Mouse (Mus musculus): ENCODE measurements around the gene Cda. TPM values are rescaled to one million over a fixed set of nuclear protein-coding genes. Genes with fewer than 3 reads are reported as not detected.
A peak's percentile ranks its signal among the peaks of the same experiment; 100 is the strongest.

Cda gene
- total RNA-seq, 2 experiments from 2014 or later = 8.9 to 10.0 TPM

DNA sequence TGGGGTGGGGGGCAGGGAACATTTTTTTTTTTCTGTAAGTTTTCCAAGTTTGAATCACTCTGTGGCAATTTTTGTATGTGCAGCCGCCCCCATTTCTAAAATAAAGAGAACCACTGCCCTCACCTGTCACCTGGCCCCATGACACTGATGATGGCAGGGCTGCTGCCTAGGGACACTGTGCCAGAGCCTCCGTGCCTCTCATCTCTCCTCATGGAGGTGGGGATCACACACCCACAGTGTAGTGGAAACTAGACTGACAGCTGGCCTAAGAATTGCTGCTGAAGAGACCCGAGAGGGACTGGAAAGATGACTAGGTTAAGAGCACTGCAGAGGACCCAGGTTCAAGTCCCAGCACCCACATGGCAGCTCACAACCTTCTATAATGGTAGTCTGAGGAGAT is 55.7 kb downstream of the Cda start:
- no peak for DNase-seq (ENCODE audit: low spot score in 2 of 2)

DNA sequence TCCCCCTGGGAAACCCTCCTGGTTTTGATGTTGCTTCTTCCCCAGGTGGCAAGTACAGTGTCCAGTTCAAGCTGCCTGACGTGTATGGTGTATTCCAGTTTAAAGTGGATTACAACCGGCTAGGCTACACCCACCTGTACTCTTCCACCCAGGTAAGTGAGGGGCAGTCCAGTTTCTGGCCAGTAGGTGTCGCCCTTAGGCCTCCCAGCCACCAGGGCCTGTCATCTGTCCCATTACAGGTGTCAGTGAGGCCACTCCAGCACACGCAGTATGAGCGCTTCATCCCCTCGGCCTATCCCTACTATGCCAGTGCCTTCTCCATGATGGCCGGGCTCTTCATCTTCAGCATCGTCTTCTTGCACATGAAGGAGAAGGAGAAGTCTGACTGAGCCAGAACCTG is 56.2 kb downstream of the Cda start:
- DNase-seq (ENCODE audit: low spot score in 2 of 2) = peak in 1 of 2 experiments; percentile 39

DNA sequence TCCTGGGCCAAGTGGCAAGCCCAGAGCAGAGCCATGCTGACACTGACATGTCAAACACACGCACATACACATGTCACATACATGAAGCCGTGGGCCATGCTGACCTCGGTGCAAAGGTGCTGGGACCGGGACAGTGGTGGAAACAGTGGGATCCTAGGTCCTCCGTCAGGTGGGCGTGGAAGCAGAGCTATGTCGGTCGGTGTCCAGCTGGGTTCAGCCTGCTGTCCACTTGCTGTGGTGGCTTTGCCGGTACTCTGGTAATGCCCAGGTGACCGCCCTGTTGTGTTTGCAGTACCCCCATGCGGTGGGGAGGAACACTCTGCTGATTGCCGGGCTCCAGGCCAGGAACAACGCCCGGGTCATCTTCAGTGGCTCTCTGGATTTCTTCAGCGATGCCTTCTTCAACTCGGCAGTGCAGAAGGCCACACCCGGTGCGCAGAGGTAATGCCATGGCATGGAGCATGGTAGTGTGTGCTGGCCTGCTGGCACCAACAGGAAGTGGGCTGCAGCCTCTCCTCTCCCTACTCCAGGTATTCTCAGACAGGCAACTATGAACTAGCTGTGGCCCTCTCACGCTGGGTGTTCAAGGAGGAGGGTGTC is 57.4 kb downstream of the Cda start:
- DNase-seq (ENCODE audit: low spot score in 2 of 2) = no peak

DNA sequence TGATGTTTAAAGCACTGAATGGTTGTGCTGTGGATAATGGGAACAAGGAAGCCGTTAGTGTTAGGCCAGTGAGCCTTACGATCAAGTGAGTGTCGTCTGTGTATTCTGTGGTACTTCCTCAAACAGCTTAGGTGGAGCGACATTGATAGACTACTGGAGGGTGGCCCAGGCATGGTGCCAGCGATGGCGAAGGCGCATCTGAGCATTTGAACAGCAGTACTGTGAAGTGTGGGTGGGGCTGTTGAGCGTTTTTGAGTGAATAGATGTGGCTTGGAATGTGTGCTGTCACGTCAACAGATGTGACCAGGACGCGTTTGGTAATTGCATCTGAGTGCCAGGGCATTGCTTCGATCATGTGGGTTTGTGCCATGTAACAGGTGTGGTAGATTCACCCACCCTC is 60.1 kb downstream of the Cda start:
- DNase-seq (ENCODE audit: low spot score in 2 of 2) = no peak

DNA sequence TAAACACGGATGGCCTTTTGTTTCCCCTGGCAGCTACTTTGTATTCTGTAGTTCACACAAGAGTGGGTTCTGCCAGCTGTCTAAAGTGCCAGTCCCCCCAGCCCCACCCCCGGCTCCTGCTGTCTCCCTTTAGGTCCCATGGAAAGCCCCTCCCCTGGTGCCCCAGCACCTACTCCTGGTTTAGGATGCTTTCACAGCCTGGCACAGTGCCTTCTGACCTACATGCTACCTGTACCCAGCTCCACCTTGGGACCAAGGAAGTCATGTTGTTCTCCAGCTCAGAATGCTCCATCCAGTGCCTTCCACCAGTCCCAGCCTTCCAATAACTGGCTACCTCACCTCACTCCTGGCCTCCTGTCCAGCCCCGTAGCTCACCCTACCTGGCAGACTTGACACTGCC is 60.8 kb downstream of the Cda start:
- no peak for DNase-seq (ENCODE audit: low spot score in 2 of 2)

DNA sequence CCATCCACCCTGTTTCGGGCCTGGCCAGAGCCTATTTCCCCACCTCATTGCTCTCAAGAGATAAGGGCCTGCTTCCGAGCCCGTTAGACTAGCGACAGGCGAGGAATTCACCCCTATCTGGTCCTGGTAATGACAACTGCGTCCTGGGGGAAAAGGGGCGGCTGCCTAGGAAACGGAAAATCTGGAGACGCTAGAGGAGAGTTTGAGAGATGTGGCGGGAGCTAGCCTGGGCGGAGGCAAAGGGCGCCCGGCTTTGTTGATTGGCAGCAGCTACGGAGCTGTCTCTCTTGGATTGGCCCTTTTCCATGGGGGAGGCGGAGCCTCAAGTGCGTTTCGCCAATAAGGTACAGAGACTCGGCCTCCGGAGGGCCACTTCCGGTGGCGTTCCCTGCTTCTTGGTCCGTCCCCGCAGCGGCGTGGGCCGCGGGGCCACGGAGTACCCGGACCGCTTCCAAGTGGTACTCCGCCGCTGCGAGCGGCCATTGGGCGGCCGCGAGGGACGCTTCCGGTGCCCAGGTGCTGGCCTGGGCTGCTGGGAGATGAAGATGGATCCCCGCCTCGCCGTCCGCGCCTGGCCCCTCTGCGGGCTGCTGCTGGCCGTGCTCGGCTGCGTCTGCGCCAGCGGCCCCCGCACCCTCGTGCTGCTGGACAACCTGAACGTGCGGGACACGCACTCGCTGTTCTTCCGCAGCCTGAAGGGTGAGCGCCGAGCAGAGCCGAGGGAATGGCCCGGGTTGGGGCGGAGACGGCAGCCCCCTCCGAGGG is 63.3 kb downstream of the Cda start, which contains the start of gene Ddost:
Ddost (plus strand) TSS at position 391 of the 765 bp plus-strand sequence.
- DNase-seq (ENCODE audit: low spot score in 2 of 2) = peak; percentile 89 to 92

DNA sequence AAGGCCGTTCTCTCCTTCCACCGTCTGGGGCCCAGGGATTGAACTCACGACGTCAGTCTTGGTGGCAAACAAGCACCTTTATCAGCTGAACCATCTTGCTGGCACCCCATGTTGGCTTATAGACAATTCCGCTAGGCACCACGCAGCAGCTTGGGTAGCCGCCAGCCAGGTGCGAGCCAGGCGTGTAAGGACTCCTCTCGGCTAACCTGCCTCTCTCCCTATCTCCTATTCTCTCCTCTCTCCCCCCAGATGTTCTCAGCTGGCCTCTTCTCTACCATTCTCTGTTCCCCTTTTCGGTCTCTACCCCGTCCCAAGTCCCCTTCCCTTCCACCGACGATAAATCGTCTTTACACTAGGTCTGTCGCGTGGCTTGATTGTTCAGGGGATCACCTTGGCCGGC is 64.0 kb downstream of the Cda start:
- no peak for DNase-seq (ENCODE audit: low spot score in 2 of 2)

DNA sequence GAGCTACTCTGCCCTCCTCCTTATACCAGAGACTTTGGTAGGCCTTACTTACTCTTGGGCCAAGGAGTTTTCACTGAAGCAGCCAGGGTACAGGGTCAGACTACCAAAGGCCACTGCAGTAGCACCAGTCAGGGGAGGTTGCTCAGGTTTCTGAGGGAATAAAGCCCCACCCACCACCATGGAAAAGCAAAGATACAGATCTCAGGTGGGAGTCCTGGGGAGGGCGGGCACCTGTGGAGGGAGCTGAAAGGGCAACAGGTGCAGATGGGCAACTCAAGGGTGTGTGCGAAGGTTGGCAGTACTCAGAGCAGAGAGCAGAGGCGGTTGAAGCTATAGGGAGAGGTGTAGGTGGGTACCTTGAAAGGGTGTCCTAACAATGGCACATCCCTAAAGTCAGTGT is 64.8 kb downstream of the Cda start:
- DNase-seq (ENCODE audit: low spot score in 2 of 2) = no peak

DNA sequence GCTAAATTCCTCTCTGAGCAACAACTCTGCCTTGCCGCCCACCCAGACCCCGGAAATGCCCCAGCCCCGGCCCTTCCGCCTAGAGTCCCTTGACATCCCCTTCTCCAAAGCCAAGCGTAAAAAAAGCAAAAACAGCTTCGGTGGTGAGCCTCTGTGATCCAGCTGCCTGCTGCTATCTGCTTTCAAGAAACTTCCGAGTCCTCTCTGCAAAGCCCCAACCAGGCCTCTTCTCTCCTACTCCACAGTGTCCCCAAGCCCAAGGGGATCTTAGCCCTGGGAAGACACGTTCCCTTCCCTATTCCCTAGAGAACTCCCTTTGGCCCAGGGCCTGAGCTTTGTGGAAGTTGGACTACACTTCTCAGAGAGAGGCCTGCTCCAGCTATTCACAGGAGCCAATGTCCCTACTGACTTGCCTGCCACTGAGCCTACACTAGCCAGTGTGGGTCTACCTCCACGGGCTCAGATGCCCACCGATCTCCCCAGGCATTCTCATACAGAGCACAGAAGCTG is 66.5 kb downstream of the Cda start:
- DNase-seq (ENCODE audit: low spot score in 2 of 2) = no peak

DNA sequence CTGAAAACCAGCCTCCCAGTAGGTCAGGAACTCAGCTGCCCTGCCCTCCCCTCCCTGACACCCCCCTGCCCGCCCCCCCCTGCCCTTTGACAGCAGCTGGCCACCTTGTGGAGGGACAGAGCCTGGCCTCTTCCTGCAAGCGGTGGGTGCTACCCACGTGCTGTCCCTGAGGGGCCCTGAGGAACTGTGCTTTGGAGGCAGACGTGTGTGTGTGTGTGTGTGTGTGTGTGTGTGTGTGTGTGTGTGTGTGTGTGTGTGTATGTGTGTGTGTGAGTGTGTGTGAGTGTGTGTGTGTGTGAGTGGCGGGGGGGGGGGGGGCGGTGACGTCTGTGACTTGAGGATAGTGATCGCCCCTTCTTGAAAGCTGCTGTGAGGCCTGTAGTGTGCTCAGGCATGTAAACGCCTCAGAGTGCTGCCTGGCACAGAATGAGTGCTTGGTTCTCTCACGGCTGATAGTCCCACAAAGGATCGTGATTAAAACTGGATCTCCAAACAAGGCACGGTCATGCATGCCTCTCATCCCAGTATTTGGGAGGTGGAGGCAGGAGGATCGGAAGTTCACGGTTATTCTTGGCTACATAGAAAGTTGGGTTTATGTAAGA is 73.7 kb downstream of the Cda start:
- no peak for DNase-seq (ENCODE audit: low spot score in 2 of 2)

DNA sequence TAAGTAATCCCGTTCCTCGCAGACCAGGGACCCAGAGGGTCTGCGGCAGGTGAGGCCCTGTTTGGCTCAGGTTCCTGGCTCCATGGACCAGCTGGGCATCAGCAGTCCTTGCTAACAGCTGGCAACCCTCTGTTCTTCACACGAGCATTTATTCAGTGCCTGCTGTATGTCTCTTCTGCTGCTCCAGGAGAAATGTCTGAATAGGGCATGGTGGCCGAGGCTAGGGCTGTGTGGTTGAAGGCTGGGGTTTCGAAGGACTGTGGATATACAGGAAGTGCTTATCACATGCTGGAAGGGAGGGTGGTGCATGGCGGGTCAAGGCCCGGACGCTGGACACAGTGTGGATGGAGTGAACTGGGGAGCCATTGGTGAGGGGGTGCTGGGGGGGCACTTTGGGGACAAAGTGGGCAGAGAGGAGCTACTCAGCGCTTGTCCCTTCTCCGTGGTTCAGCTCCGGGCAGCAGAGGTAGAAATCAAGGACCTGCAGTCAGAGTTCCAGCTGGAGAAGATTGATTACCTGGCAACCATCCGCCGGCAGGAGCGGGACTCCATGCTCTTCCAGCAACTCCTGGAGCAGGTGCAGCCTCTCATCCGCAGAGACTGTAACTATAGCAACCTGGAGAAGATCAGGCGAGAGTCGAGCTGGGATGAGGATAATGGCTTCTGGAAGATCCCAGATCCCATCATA is 74.4 kb downstream of the Cda start:
- no peak for DNase-seq (ENCODE audit: low spot score in 2 of 2)

DNA sequence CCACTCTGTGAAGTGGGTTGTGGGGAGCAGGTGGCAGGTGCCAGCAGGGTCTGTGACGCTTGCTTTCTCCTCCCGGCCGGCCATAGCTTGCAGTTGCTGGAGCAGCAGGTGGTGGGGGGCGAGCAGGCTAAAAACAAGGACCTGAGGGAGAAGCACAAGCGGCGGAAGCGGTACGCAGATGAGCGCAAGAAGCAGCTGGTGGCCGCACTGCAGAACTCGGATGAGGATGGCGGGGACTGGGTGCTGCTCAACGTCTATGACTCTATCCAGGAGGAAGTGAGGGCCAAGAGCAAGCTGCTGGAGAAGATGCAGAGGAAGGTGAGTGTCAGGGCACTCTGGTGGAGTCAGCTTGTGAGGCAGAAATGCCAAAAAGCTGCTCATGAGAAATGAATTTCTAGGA is 75.8 kb downstream of the Cda start:
- no peak for DNase-seq (ENCODE audit: low spot score in 2 of 2)

DNA sequence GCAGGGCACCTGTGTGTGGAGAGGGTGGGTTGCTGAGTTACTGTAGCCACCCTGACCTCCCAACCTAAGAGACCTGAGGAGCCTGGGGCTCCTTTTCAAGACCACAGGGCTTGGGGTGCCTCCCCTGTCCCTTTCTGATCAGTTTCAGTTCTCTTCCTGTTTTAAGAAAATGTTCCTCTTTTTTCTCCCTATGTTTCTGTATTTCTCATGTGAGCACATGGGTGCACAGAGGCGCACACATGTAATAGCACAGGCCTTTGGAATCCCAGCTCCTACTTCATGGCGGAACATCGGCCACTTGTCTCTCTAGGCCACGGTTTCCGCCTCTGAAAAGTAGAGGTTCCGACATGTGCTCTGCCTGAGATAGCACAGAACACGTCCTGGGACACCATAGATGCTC is 79.1 kb downstream of the Cda start:
- DNase-seq (ENCODE audit: low spot score in 2 of 2) = no peak

Small RNAs within 50 kb of the gene (microRNA-seq; reads per million reads assigned to microRNA genes)
- gene Gm27646 (ENCODE audit: borderline number of aligned reads in 2 of 2) (0 to 0.61 reads per million in 2 experiments), gene Mir7019 (ENCODE audit: borderline number of aligned reads in 2 of 2) (4.3 to 5.5 reads per million in 2 experiments)

Other genes starting within 250 kb of the Cda start
- gene Hp1bp3, start 151.7 kb downstream of the Cda start, total RNA-seq (2021) = 100 to 1,000 TPM; 159 to 223 TPM
- gene Sh2d5, start 117.6 kb downstream of the Cda start, total RNA-seq (2021) = 1 to 10 TPM; 1.6 to 2.2 TPM
- 1 to 10 TPM; 2.8 to 3.6 TPM for gene Kif17, start 117.6 kb downstream of the Cda start, total RNA-seq (2021)
- gene Ddost, start 63.3 kb downstream of the Cda start, total RNA-seq (2021) = 100 to 1,000 TPM; 115 to 119 TPM
- gene Pink1, start 41.7 kb downstream of the Cda start, total RNA-seq (2021) = 100 to 1,000 TPM; 193 to 198 TPM
- 1 to 10 TPM; 1.6 to 2.2 TPM for gene Fam43b, start 28.5 kb upstream of the Cda start, total RNA-seq (2021)
- gene Mul1, start 66.7 kb upstream of the Cda start, total RNA-seq (2021) = 10 to 100 TPM; 56.3 to 59.3 TPM
- gene Camk2n1, start 86.3 kb upstream of the Cda start, total RNA-seq (2021) = 10 to 100 TPM; 20.3 to 29.6 TPM